Mouse (Mus musculus) spleen, adult 2 months (tissue): Measurements from ENCODE around the gene Mymx. TPM values are rescaled to one million over a fixed set of nuclear protein-coding genes. Genes with fewer than 3 reads are reported as not detected.

Experiments
- DNase-seq, 2 experiments: peaks; one replicate each; pipeline versions ENCODE4 v3.0.0 to v3.0.0-alpha.2; 2012 to 2021; ENCODE audit warnings: low spot score in 2 of 2, low read depth in 1 of 2
- H3K27ac ChIP-seq: fragments of 200-500 bp; 2 replicates; pipeline ENCODE4 v1.5.1; 2012; ENCODE audit warnings: low read length, inconsistent platforms; ENCODE audit not compliant: insufficient read depth
- H3K27me3 ChIP-seq: fragments of 200-500 bp; 2 replicates; pipeline ENCODE4 v1.6.1; 2012; ENCODE audit warnings: mild to moderate bottlenecking, moderate library complexity, low read length, inconsistent platforms; ENCODE audit not compliant: control insufficient read depth, insufficient read depth
- H3K36me3 ChIP-seq: fragments of 200-500 bp; 2 replicates; pipeline ENCODE4 v1.6.1; 2012; ENCODE audit warnings: mild to moderate bottlenecking, low read length, inconsistent platforms; ENCODE audit not compliant: control insufficient read depth, insufficient read depth
- H3K4me1 ChIP-seq: fragments of 200-500 bp; 2 replicates; pipeline ENCODE4 v1.6.1; 2011; ENCODE audit warnings: inconsistent platforms; ENCODE audit not compliant: control insufficient read depth, insufficient read depth, insufficient read length
- H3K4me3 ChIP-seq: fragments of 200-500 bp; 2 replicates; pipeline ENCODE4 v1.5.1; 2011; ENCODE audit warnings: mild to moderate bottlenecking, inconsistent platforms; ENCODE audit not compliant: insufficient read depth, insufficient read length; ENCODE audit errors: extremely low read depth
- CTCF ChIP-seq: fragments of 200-500 bp; IDR thresholded peaks from 2 replicates; pipeline ENCODE4 v1.5.1; 2011; ENCODE audit warnings: mild to moderate bottlenecking, inconsistent platforms; ENCODE audit not compliant: insufficient read depth, insufficient read length, insufficient replicate concordance; ENCODE audit errors: extremely low read depth
- POLR2A ChIP-seq: fragments of 200-500 bp; IDR thresholded peaks from 2 replicates; pipeline ENCODE4 v1.6.1; 2011; ENCODE audit warnings: low read depth, low read length, inconsistent platforms
- WGBS: fragments of 180-500 bp; shearing (Covaris S2); methylation state at CpG from one replicate; pipeline ENCODE4 v1.1.7; 2018; 5-methylcytosine and 5-hydroxymethylcytosine counted together
- polyA plus RNA-seq: library from polyadenylated mRNA; depleted of rRNA; stranded (reverse); fragments of >200 nt; gene quantifications from 2 replicates; pipeline ENCODE4 v1.2.3, GENCODE M21; 2012

Mymx gene
- polyA plus RNA-seq, 1 experiment: not detected

DNA sequence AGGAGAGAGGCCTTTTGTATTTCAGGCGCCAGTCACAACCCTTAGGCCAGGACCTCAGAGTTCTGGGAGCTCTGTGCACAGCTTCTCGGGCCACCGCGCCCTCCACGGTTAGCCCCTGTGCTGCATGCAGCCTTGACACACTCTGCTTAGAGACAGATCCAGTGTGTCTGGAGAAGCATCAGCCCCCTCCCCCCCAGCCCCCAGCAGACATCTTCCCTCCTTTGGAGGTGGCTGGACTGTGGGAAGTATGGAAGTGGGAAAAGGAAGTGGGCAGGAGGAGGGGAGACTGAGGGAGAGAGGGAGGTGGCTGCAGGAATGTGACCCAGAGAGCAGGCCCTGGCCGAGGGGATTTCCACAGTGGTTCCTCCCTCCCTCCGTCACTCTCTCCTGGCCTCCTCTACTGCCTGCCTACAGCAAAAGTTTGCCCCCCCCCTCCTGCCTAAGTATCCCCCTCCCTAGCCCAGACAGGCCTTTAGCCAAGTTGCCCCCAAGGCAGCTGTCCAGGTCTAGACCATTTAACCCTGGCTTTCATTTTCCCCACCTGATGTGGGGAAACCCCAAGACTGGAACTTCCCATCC is 44.6 kb downstream of the Mymx start:
- peak overlapping the region; percentile 97 for H3K4me3 ChIP-seq

GRCm38 (mm10) chr17:45556514-45557245 is 45.2 kb downstream of the Mymx start:
- WGBS: 9% methylated on average over 3 of the region's 3 CpGs
- DNase-seq: peak in 1 of 2 experiments; percentile 53

More for the DNA sequence above, 44.6 kb downstream of the Mymx start:
- Histone ChIP-seq H3K4me1 (peaks cover 9% of the 10 kb centered on the region; the same call in 1 of the 2 replicates), H3K36me3 (peaks cover 25% of the 10 kb centered on the region), H3K27me3 (no peaks in the 10 kb centered on the region), H3K27ac (peak overlapping the region; percentile 89)
- TF ChIP-seq CTCF (no peak), POLR2A (no peak)
- peak in 1 of 2 experiments; percentile 56 for DNase-seq
- under 1% methylated on average over 7 of the region's 7 CpGs for WGBS

DNA sequence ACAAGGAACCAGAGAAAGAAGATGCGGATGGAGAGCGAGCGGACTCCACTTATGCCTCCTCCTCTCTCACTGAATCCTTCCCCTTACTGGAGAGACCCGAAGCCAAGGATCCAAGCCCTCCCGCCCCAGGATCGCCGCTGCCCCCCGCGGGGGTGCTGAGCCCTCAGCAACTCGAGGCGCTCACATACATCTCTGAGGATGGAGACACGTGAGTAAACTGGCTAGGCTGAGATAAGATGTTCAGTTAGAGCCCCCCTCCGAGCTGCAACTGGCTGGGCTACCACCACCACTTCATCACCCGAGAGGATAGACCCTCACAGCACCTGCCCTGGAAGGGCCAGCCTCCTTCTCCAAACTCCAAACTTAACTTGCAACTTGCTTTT is 45.8 kb downstream of the Mymx start:
- H3K27me3 ChIP-seq: no peaks in the 10 kb centered on the region

More at GRCm38 (mm10) chr17:45556514-45557245, 45.2 kb downstream of the Mymx start:
- no peak for TF ChIP-seq CTCF
- TF ChIP-seq POLR2A: peak; percentile 33; the same call in 1 of the 2 replicates
- Histone ChIP-seq H3K27me3 (no peaks in the 10 kb centered on the region), H3K27ac (peak overlapping the region; percentile 89), H3K4me3 (peak overlapping the region; percentile 97), H3K36me3 (peaks cover 20% of the 10 kb centered on the region), H3K4me1 (peaks cover 9% of the 10 kb centered on the region; the same call in 1 of the 2 replicates)

DNA sequence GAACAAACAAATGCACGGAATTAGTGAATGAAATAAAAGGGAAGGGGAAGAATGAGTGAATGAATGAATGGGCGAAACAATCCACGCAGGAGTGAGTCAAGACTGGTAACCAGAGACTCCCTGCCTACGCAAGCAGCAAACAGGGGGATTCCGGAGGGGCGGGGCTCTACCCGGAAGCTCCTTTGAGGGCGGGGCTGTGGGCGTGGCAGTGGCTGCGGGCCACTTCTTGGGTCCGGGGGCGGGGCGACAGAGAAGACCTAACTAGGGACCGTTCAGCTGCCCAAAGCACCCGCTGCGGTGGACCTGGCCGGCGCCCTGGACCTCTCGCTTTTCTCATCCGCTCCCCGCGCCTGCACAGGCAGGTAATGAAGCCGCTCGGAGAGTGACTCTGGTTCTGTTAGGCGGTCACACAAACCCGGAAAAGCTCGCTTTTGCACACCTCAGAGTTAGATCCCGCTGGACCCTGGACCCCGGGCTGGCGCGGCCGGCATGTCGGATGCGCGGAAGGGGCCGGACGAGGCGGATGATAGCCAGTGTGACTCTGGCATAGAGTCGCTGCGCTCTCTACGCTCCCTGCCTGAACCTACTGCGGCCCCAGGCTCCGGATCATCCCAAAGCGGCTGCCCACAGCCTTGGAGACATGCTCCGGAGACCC is 46.3 kb downstream of the Mymx start, which contains the start of gene Nfkbie:
TSS of gene Nfkbie (plus strand) at position 252 of the 655 bp plus-strand sequence.
- H3K4me3 ChIP-seq: peak within 1 kb of the TSS; percentile 97

More for the DNA sequence above, 45.8 kb downstream of the Mymx start:
- 1% methylated on average over 14 of the region's 14 CpGs for WGBS
- peaks cover 9% of the 10 kb centered on the region; the same call in 1 of the 2 replicates for H3K4me1 ChIP-seq
- H3K36me3 ChIP-seq: peaks cover 17% of the 10 kb centered on the region
- peak overlapping the region; percentile 89 for H3K27ac ChIP-seq
- DNase-seq: no peak
- peak overlapping the region; percentile 97 for H3K4me3 ChIP-seq
- TF ChIP-seq CTCF: no peak
- TF ChIP-seq POLR2A: no peak

DNA sequence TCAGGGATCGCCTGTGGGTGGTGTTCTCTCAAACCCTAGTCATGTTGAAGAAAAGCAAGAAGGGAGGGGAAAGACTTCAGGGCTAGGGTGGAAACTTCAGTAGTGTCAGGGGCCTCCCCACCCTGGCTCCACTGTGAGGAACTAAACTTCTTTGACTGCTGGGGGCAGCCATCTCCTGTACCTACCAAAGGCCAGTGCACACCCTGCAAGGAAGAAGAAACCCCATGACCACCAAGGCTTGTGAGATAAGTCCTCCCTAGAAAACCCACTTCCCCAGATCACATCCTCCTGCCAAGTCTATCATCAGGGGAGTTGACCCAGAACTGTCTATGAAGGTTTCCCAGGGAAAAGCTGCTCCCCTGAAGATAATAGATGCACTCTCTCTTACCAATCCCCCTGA is 47.5 kb downstream of the Mymx start:
- Histone ChIP-seq H3K36me3 (peaks cover 9% of the 10 kb centered on the region), H3K4me1 (peaks cover 9% of the 10 kb centered on the region; the same call in 1 of the 2 replicates), H3K27ac (no peak overlapping the region), H3K27me3 (peaks cover 4% of the 10 kb centered on the region), H3K4me3 (no peak overlapping the region)
- 45% methylated on average over 1 of the region's 1 CpGs for WGBS
- no peak for DNase-seq
- TF ChIP-seq POLR2A (no peak), CTCF (no peak)

More for the DNA sequence above, 46.3 kb downstream of the Mymx start, which contains the start of gene Nfkbie:
- Histone ChIP-seq H3K4me1 (peaks cover 9% of the 10 kb centered on the region; the same call in 1 of the 2 replicates), H3K36me3 (peaks cover 14% of the 10 kb centered on the region), H3K27ac (peak within 1 kb of the TSS; percentile 89), H3K27me3 (no peaks in the 10 kb centered on the region)
- WGBS: under 1% methylated on average over 45 of the region's 45 CpGs
- TF ChIP-seq POLR2A (peak; percentile 83), CTCF (no peak)
- peak; percentile 90 to 99 for DNase-seq

DNA sequence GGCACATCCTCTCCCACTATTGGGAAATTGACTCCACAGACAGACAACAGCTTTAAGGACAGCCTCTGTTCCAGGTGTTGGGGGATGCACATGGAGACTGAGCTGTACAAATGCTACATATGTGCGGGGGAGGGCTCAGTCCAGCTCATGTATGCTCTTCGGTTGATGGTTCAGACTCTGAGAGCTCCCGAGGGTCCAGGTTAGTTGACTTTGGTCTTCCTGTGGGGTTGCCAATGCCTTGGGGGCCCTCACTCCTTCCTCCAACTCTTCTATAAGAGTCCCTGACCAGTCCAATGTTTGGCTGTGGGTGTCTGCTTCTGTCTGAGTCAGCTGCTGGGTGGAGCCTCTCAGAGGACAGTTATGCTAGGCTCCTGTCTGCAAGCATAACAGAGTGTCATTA is 48.8 kb downstream of the Mymx start:
- TF ChIP-seq POLR2A (no peak), CTCF (no peak)
- H3K27ac ChIP-seq: no peak overlapping the region
- peaks cover 5% of the 10 kb centered on the region; the same call in 1 of the 2 replicates for H3K4me1 ChIP-seq
- no peaks in the 10 kb centered on the region for H3K36me3 ChIP-seq
- peaks cover 13% of the 10 kb centered on the region for H3K27me3 ChIP-seq
- no peak for DNase-seq
- WGBS: 92% methylated on average over 3 of the region's 3 CpGs
- no peak overlapping the region for H3K4me3 ChIP-seq
